Mouse (Mus musculus): ENCODE results near the gene Senp8. TPM values are rescaled to one million over a fixed set of nuclear protein-coding genes. Genes with fewer than 3 reads are reported as not detected.

Senp8 gene
- polyA plus RNA-seq, 1 experiment: 12.1 TPM

GRCm38 (mm10) chr9:59718237-59718636 lies 32.3 kb downstream of the Senp8 start:
- Histone ChIP-seq H3K4me1 (ENCODE audit: control insufficient read depth, insufficient read depth, low read length) (no peaks in the 10 kb centered on the region), H3K27ac (ENCODE audit: insufficient read depth, low read length) (no peak overlapping the region), H3K4me3 (ENCODE audit: insufficient read depth, low read length) (no peak overlapping the region)
- TF ChIP-seq POLR2A (IDR thresholded peaks at IDR 0.05; ENCODE audit: low read depth, low read length) (no peak), CTCF (IDR thresholded peaks at IDR 0.05; ENCODE audit: borderline replicate concordance, insufficient read depth, low read length) (no peak)

- Histone ChIP-seq H3K27ac (ENCODE audit: insufficient read depth, low read length) (no peak overlapping the region), H3K4me3 (ENCODE audit: insufficient read depth, low read length) (no peak overlapping the region), H3K4me1 (ENCODE audit: control insufficient read depth, insufficient read depth, low read length) (no peaks in the 10 kb centered on the region)
- TF ChIP-seq CTCF (IDR thresholded peaks at IDR 0.05; ENCODE audit: borderline replicate concordance, insufficient read depth, low read length) (no peak), POLR2A (IDR thresholded peaks at IDR 0.05; ENCODE audit: low read depth, low read length) (no peak)
Observed at GRCm38 (mm10) chr9:59716275-59716898, 34.1 kb downstream of the Senp8 start.

DNA sequence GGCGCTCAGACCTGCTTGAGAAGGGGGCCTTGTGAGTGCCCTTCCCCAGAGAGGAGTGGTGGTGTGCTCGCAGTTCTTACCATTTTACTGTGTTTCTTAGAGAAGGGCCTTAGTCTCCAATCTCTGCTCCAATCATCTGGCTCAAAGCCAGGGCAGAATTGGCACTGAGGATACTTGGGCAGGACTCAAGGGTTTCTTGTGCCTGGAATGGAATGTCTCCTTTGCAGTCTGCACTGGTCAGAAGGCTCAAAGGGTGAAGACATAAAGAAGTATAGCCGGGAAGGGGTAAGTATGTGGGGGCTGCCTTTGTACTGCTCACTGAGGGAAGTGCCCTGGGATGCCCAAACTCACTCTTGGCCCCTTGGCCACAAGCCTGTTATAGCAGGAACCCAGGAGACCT lies 41.3 kb downstream of the Senp8 start:
- H3K4me1 ChIP-seq (ENCODE audit: control insufficient read depth, insufficient read depth, low read length): no peaks in the 10 kb centered on the region
- no peak overlapping the region for H3K4me3 ChIP-seq (ENCODE audit: insufficient read depth, low read length)
- TF ChIP-seq CTCF (IDR thresholded peaks at IDR 0.05; ENCODE audit: borderline replicate concordance, insufficient read depth, low read length): no peak
- no peak for TF ChIP-seq POLR2A (IDR thresholded peaks at IDR 0.05; ENCODE audit: low read depth, low read length)
- no peak overlapping the region for H3K27ac ChIP-seq (ENCODE audit: insufficient read depth, low read length)

- TF ChIP-seq CTCF (IDR thresholded peaks at IDR 0.05; ENCODE audit: borderline replicate concordance, insufficient read depth, low read length) (no peak), POLR2A (IDR thresholded peaks at IDR 0.05; ENCODE audit: low read depth, low read length) (no peak)
- no peak overlapping the region for H3K4me3 ChIP-seq (ENCODE audit: insufficient read depth, low read length)
- H3K27ac ChIP-seq (ENCODE audit: insufficient read depth, low read length): no peak overlapping the region
- H3K4me1 ChIP-seq (ENCODE audit: control insufficient read depth, insufficient read depth, low read length): no peaks in the 10 kb centered on the region
Observed at GRCm38 (mm10) chr9:59706850-59707825, 43.4 kb downstream of the Senp8 start.

GRCm38 (mm10) chr9:59703099-59703498 lies 47.4 kb downstream of the Senp8 start:
- no peaks in the 10 kb centered on the region for H3K4me1 ChIP-seq (ENCODE audit: control insufficient read depth, insufficient read depth, low read length)
- no peak overlapping the region for H3K27ac ChIP-seq (ENCODE audit: insufficient read depth, low read length)
- TF ChIP-seq CTCF (IDR thresholded peaks at IDR 0.05; ENCODE audit: borderline replicate concordance, insufficient read depth, low read length): no peak
- TF ChIP-seq POLR2A (IDR thresholded peaks at IDR 0.05; ENCODE audit: low read depth, low read length): no peak
- no peak overlapping the region for H3K4me3 ChIP-seq (ENCODE audit: insufficient read depth, low read length)

DNA sequence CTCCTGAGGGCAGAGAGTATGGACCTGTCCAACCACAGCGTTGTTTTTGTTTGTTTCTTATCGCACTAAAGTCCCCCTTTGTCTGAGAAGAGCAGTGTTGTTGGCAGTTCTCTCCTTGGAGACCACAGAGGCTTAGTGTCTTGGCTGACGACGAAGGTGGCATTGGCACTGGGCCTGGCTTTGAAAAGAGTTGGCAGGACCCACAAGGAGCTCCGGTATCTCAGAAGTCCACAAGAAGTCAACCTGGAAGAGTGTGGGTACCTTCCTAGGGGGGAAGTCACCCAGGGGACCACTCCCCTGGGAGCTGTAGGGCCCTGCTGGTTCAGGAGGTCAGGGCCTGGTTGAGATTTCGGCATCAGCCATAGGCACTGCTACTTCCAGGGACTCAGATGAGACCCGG lies 49.4 kb downstream of the Senp8 start:
- Histone ChIP-seq H3K4me1 (ENCODE audit: control insufficient read depth, insufficient read depth, low read length) (no peaks in the 10 kb centered on the region), H3K4me3 (ENCODE audit: insufficient read depth, low read length) (no peak overlapping the region), H3K27ac (ENCODE audit: insufficient read depth, low read length) (no peak overlapping the region)
- TF ChIP-seq CTCF (IDR thresholded peaks at IDR 0.05; ENCODE audit: borderline replicate concordance, insufficient read depth, low read length) (no peak), POLR2A (IDR thresholded peaks at IDR 0.05; ENCODE audit: low read depth, low read length) (no peak)

- no peak for TF ChIP-seq POLR2A (IDR thresholded peaks at IDR 0.05; ENCODE audit: low read depth, low read length)
- TF ChIP-seq CTCF (IDR thresholded peaks at IDR 0.05; ENCODE audit: borderline replicate concordance, insufficient read depth, low read length): no peak
- no peaks in the 10 kb centered on the region for H3K4me1 ChIP-seq (ENCODE audit: control insufficient read depth, insufficient read depth, low read length)
Observed at GRCm38 (mm10) chr9:59696381-59696780, 54.1 kb downstream of the Senp8 start.

GRCm38 (mm10) chr9:59695451-59695813 lies 55.1 kb downstream of the Senp8 start:
- no peak overlapping the region for H3K27ac ChIP-seq (ENCODE audit: insufficient read depth, low read length)
- H3K4me1 ChIP-seq (ENCODE audit: control insufficient read depth, insufficient read depth, low read length): no peaks in the 10 kb centered on the region
- TF ChIP-seq POLR2A (IDR thresholded peaks at IDR 0.05; ENCODE audit: low read depth, low read length): no peak
- no peak for TF ChIP-seq CTCF (IDR thresholded peaks at IDR 0.05; ENCODE audit: borderline replicate concordance, insufficient read depth, low read length)
- H3K4me3 ChIP-seq (ENCODE audit: insufficient read depth, low read length): no peak overlapping the region

More at GRCm38 (mm10) chr9:59696381-59696780, 54.1 kb downstream of the Senp8 start:
- Histone ChIP-seq H3K27ac (ENCODE audit: insufficient read depth, low read length) (no peak overlapping the region), H3K4me3 (ENCODE audit: insufficient read depth, low read length) (no peak overlapping the region)

- no peaks in the 10 kb centered on the region for H3K4me1 ChIP-seq (ENCODE audit: control insufficient read depth, insufficient read depth, low read length)
Observed at GRCm38 (mm10) chr9:59694571-59695450, 55.7 kb downstream of the Senp8 start.

More at GRCm38 (mm10) chr9:59694571-59695450, 55.7 kb downstream of the Senp8 start:
- Histone ChIP-seq H3K27ac (ENCODE audit: insufficient read depth, low read length) (no peak overlapping the region), H3K4me3 (ENCODE audit: insufficient read depth, low read length) (no peak overlapping the region)
- TF ChIP-seq CTCF (IDR thresholded peaks at IDR 0.05; ENCODE audit: borderline replicate concordance, insufficient read depth, low read length) (no peak), POLR2A (IDR thresholded peaks at IDR 0.05; ENCODE audit: low read depth, low read length) (no peak)
